Comparison of ENCODE assay signal across 8 mouse cellular contexts in the genomic region with DNA sequence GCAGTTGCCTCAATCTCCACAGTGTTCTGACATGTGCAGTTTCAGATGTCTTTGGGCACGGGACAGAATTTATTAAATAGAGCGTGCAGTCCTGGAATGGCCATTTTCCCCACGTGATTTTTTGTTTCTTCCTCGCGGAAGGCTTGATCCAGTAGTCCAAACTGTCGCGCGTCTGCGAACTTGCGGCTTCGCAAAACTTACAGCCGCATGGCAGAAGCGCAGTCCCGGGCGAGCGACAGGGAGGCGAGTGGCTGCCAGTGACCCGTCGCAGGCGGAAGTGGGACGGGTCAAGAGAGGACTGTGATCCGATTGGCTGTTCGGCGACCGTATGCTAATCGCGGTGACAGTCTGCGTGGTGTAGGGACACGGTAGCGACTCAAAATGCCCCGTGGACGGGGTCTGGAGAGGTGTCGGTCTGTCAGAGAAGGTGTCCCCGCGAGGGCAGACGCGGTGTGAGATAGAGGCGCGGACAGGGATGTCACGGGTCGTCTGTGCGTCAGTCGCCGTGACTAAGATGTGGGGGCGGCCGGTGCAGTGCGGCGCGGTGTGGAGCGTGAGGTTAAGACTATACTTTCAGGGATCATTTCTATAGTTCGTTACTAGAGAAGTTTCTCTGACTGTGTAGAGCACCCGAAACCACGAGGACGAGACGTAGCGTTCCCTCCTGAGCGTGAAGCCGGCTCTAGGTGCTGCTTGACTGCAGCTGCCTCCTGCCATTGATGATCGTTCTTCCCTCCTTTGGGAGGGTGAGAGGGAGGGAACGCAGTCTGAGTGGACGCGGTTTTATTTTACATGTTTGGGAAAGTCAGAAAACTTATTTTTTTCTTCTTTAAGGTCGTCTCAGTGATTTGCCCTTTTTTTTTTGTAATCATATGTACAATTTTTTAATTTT.
DNase-seq lines count a peak whose midpoint lies in the region; ATAC-seq and TF ChIP-seq lines count a peak whose summit lies in the region.
"Not testable (repeated sequence)": the region's sequence is repeated elsewhere in the genome, so short reads cannot be mapped to it uniquely, and the experiment has no call there.

No protein-coding gene starts in this region.

- not testable (repeated sequence) for TF ChIP-seq EP300 in heart, postnatal 0 days (IDR thresholded peaks at IDR 0.05; ENCODE audit: low read depth)

- peak; percentile 59 for DNase-seq in c-Kit-positive CD71-positive TER-119-positive erythroid progenitor cells, embryonic 14.5 days (ENCODE audit: low spot score)
- DNase-seq in heart, postnatal 0 days (ENCODE audit: low spot score): peak; percentile 61
- peak; percentile 65 to 88 for DNase-seq in kidney, postnatal 25 days
- DNase-seq in neural tube, embryonic 11.5 days (ENCODE audit: low spot score): peak; percentile 82

- peak overlapping the region; percentile 39 for H3K4me3 ChIP-seq in E14TG2a.4 (replicated peaks; ENCODE audit: low read length)
- peak overlapping the region; percentile 33 for H3K4me3 ChIP-seq in forebrain, embryonic 12.5 days (replicated peaks)
- peak overlapping the region; percentile 28 for H3K4me3 ChIP-seq in heart, postnatal 0 days (ENCODE audit: low read depth, low read length)
- peak overlapping the region; percentile 41 for H3K4me3 ChIP-seq in liver, embryonic 15.5 days (replicated peaks)
- not testable (repeated sequence) for H3K4me3 ChIP-seq in neural tube, embryonic 11.5 days (ENCODE audit: low read depth, low read length)
- H3K4me3 ChIP-seq in stomach, embryonic 16.5 days (replicated peaks; ENCODE audit: low read length): peak overlapping the region; percentile 45

- not testable (repeated sequence) for H3K36me3 ChIP-seq in E14TG2a.4 (ENCODE audit: insufficient read depth, low read length); forebrain, embryonic 12.5 days (replicated peaks); heart, postnatal 0 days (replicated peaks; ENCODE audit: control insufficient read depth, insufficient read depth, low read length); liver, embryonic 15.5 days (replicated peaks); neural tube, embryonic 11.5 days (ENCODE audit: control insufficient read depth, insufficient read depth, low read length); stomach, embryonic 16.5 days (ENCODE audit: control insufficient read depth, insufficient read depth, low read length)

- H3K27ac ChIP-seq in forebrain, embryonic 12.5 days; heart, postnatal 0 days (ENCODE audit: low read depth); neural tube, embryonic 11.5 days (ENCODE audit: low read depth, low read length); stomach, embryonic 16.5 days (ENCODE audit: low read length): not testable (repeated sequence)
- peak overlapping the region; percentile 64; the same call in 1 of the 2 replicates for H3K27ac ChIP-seq in liver, embryonic 15.5 days (replicated peaks)

- under 1% methylated on average over 29 of the region's 63 CpGs for WGBS in forebrain, embryonic 12.5 days
- WGBS in heart, postnatal 0 days: under 1% methylated on average over 25 of the region's 63 CpGs
- under 1% methylated on average over 30 of the region's 63 CpGs for WGBS in liver, embryonic 15.5 days (ENCODE audit: insufficient replicate concordance)
- under 1% methylated on average over 28 of the region's 63 CpGs for WGBS in neural tube, embryonic 11.5 days
- WGBS in stomach, embryonic 16.5 days: under 1% methylated on average over 25 of the region's 63 CpGs

- not testable (repeated sequence) for H3K9ac ChIP-seq in forebrain, embryonic 12.5 days; neural tube, embryonic 11.5 days (ENCODE audit: low read length)
- peak overlapping the region; percentile 33; the same call in 1 of the 2 replicates for H3K9ac ChIP-seq in heart, postnatal 0 days (replicated peaks; ENCODE audit: low read depth, low read length)
- peak overlapping the region; percentile 61 for H3K9ac ChIP-seq in liver, embryonic 15.5 days
- peak overlapping the region; percentile 65 for H3K9ac ChIP-seq in stomach, embryonic 16.5 days (ENCODE audit: low read length)

- ATAC-seq in forebrain, embryonic 12.5 days (ENCODE audit: low FRiP score): peak; percentile 99
- ATAC-seq in heart, postnatal 0 days (ENCODE audit: insufficient read depth, low read depth): peak; percentile 100
- ATAC-seq in liver, embryonic 15.5 days (ENCODE audit: insufficient read depth): peak; percentile 97
- ATAC-seq in neural tube, embryonic 11.5 days (ENCODE audit: insufficient read depth, low FRiP score, low TSS enrichment): peak; percentile 99
- peak; percentile 99 for ATAC-seq in stomach, embryonic 16.5 days (ENCODE audit: insufficient read depth, low FRiP score)

- not testable (repeated sequence) for H3K9me3 ChIP-seq in E14TG2a.4 (ENCODE audit: low read length); forebrain, embryonic 12.5 days; heart, postnatal 0 days (replicated peaks; ENCODE audit: control insufficient read depth, low read length); liver, embryonic 15.5 days (replicated peaks); neural tube, embryonic 11.5 days (ENCODE audit: control insufficient read depth, low read length); stomach, embryonic 16.5 days (replicated peaks; ENCODE audit: control insufficient read depth, low read length)

- not testable (repeated sequence) for TF ChIP-seq CTCF in E14TG2a.4 (conservative IDR thresholded peaks at IDR 0.05; ENCODE audit: low read length); heart, postnatal 0 days (IDR thresholded peaks at IDR 0.05; ENCODE audit: low read depth)

- not testable (repeated sequence) for H3K27me3 ChIP-seq in E14TG2a.4 (ENCODE audit: insufficient read depth, low read length); heart, postnatal 0 days (ENCODE audit: control insufficient read depth, insufficient read depth, low read length); liver, embryonic 15.5 days; neural tube, embryonic 11.5 days (ENCODE audit: control insufficient read depth, insufficient read depth, low read length); stomach, embryonic 16.5 days (ENCODE audit: control insufficient read depth, insufficient read depth, low read length)
- peaks cover 13% of the 10 kb centered on the region for H3K27me3 ChIP-seq in forebrain, embryonic 12.5 days

- H3K4me2 ChIP-seq in forebrain, embryonic 12.5 days: peak overlapping the region; percentile 53
- H3K4me2 ChIP-seq in heart, postnatal 0 days (ENCODE audit: low read depth, low read length): peak overlapping the region; percentile 54; the same call in 1 of the 2 replicates
- peak overlapping the region; percentile 76 for H3K4me2 ChIP-seq in liver, embryonic 15.5 days
- peak overlapping the region; percentile 32 for H3K4me2 ChIP-seq in neural tube, embryonic 11.5 days (ENCODE audit: low read depth)
- peak overlapping the region; percentile 54 for H3K4me2 ChIP-seq in stomach, embryonic 16.5 days (ENCODE audit: low read depth, low read length)

- peaks cover 39% of the 10 kb centered on the region for H3K4me1 ChIP-seq in E14TG2a.4 (replicated peaks; ENCODE audit: low read depth, low read length)
- not testable (repeated sequence) for H3K4me1 ChIP-seq in forebrain, embryonic 12.5 days; heart, postnatal 0 days (ENCODE audit: control insufficient read depth, insufficient read depth); neural tube, embryonic 11.5 days (ENCODE audit: control insufficient read depth, insufficient read depth, low read length); stomach, embryonic 16.5 days (ENCODE audit: control insufficient read depth, insufficient read depth, low read length)
- peaks cover 33% of the 10 kb centered on the region for H3K4me1 ChIP-seq in liver, embryonic 15.5 days (replicated peaks)
